Mouse (Mus musculus): ENCODE data around the gene Tacstd2. TPM values are rescaled to one million over a fixed set of nuclear protein-coding genes. Genes with fewer than 3 reads are reported as not detected.
A peak's percentile ranks its signal among the peaks of the same experiment; 100 is the strongest.
"Not testable (repeated sequence)": the region's sequence is repeated elsewhere in the genome, so short reads cannot be mapped to it uniquely, and the experiment has no call there.

Gene Tacstd2
- 1 to 10 TPM; 1.3 to 1.6 (median 1.4) TPM for total RNA-seq (2022)

GRCm38 (mm10) chr6:67535777-67536054, at the start of gene Tacstd2:
TSS of gene Tacstd2 (minus strand) at chr6:67535796.
- no peak for DNase-seq (ENCODE audit: low spot score in 2 of 2)

- DNase-seq (ENCODE audit: low spot score in 2 of 2): no peak
Measured at GRCm38 (mm10) chr6:67566270-67566669, 30.7 kb upstream of the Tacstd2 start.

- DNase-seq (ENCODE audit: low spot score in 2 of 2): no peak
Measured at GRCm38 (mm10) chr6:67555376-67555775, 19.8 kb upstream of the Tacstd2 start.

- no peak for DNase-seq (ENCODE audit: low spot score in 2 of 2)
Measured at GRCm38 (mm10) chr6:67549550-67549949, 14.0 kb upstream of the Tacstd2 start.

- DNase-seq (ENCODE audit: low spot score in 2 of 2): no peak
Measured at GRCm38 (mm10) chr6:67535005-67535776, 405 bp downstream of the Tacstd2 start.

GRCm38 (mm10) chr6:67534191-67535004, 1.2 kb downstream of the Tacstd2 start:
- DNase-seq (ENCODE audit: low spot score in 2 of 2): no peak

GRCm38 (mm10) chr6:67532665-67533440, 2.7 kb downstream of the Tacstd2 start:
- no peak for DNase-seq (ENCODE audit: low spot score in 2 of 2)

GRCm38 (mm10) chr6:67531822-67532162, 3.8 kb downstream of the Tacstd2 start:
- no peak for DNase-seq (ENCODE audit: low spot score in 2 of 2)

- DNase-seq (ENCODE audit: low spot score in 2 of 2): no peak
Measured at GRCm38 (mm10) chr6:67530992-67531821, 4.4 kb downstream of the Tacstd2 start.

GRCm38 (mm10) chr6:67526356-67526755, 9.2 kb downstream of the Tacstd2 start:
- no peak for DNase-seq (ENCODE audit: low spot score in 2 of 2)

- DNase-seq (ENCODE audit: low spot score in 2 of 2): peak in 1 of 2 experiments; percentile 32
Measured at GRCm38 (mm10) chr6:67510752-67511151, 24.8 kb downstream of the Tacstd2 start.

- not testable (repeated sequence) for DNase-seq (ENCODE audit: low spot score in 2 of 2)
Measured at GRCm38 (mm10) chr6:67501938-67502337, 33.7 kb downstream of the Tacstd2 start.

GRCm38 (mm10) chr6:67491755-67492154, 43.8 kb downstream of the Tacstd2 start, which contains the start of gene Il23r:
TSS of gene Il23r (minus strand) at chr6:67491855.
- DNase-seq (ENCODE audit: low spot score in 2 of 2): no peak

Other genes starting within 250 kb of the Tacstd2 start
- gene Il12rb2, start 159.6 kb downstream of the Tacstd2 start, total RNA-seq (2022): under 1 TPM in 2 of 4 experiments, not detected in 2; 0.20 to 0.39 TPM
- not detected for gene Il23r, start 43.9 kb downstream of the Tacstd2 start, total RNA-seq (2022)

Measured in layer of hippocampus, adult 8-10 months (tissue).